Mouse (Mus musculus) c-Kit-positive CD71-positive TER-119-negative erythroid progenitor cells, embryonic 14.5 days (primary cell): ENCODE results near the gene Ffar4.
A peak's percentile ranks its signal among the peaks of the same experiment; 100 is the strongest.

ENCODE experiments used
- DNase-seq: peaks from one replicate; pipeline ENCODE4 v3.0.0-alpha.2; 2013; ENCODE audit warnings: low read depth

The Ffar4 gene

GRCm38 (mm10) chr19:38096858-38097758 is at the start of gene Ffar4:
Gene Ffar4 (plus strand): TSS chr19:38097071.
- no peak for DNase-seq

DNA sequence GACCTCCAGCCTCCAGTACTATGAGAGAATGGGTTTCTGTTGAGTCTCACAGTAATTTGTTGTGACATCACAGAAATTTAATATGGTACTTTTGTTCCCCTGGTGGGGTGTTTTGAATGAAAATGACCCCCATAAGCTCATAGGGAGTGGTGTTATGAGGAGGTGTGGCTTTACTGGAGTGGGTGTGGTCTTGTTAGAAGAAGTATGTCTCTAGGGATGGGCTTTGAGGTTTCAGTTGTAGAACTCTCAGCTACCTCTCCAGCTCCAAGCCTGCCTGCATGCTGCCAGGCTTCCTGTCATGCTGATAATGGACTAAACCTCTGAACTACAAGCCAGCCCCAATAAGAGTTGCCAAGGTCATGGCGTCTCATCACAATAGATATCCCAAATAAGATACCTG is 47.2 kb upstream of the Ffar4 start:
- no peak for DNase-seq

DNA sequence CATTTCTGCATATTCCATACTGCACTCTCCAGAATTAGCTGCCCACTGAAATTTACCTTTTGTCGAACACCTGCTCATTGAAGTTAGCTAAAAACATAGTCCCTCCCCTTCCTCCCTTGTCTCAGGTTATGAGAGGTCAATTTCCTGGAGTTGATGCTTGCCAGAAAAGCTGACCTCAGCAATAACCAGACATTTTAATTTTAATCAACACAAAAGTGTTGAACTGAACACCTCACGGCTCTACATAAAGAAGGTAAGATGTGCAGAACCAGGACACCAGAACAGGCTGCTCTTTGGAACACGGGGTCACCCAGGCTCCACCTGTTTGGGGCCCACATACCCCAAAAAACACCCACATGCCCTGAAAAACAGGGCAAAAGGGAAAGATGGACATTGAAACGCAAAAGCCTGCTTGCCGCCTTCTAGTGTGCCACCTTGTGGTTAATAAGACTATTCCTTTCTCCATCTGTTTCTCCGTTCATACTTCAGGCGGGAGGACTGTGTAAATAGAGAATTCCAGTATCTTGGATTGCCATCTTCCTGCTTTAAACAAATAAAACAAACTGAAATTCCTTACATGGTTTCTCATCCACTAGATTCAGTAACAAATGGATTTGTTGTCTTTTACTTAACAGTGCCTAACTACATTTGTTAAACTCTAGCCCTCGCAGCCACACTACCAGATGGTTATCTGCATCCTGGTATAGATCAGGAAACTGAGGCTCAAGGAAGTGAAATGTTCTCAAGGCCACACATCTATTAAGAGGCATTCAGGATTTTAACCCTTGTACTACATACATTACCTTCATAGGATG is 43.4 kb upstream of the Ffar4 start:
- DNase-seq = no peak

GRCm38 (mm10) chr19:38054149-38054719 is 42.6 kb upstream of the Ffar4 start:
- peak; percentile 56 for DNase-seq

DNA sequence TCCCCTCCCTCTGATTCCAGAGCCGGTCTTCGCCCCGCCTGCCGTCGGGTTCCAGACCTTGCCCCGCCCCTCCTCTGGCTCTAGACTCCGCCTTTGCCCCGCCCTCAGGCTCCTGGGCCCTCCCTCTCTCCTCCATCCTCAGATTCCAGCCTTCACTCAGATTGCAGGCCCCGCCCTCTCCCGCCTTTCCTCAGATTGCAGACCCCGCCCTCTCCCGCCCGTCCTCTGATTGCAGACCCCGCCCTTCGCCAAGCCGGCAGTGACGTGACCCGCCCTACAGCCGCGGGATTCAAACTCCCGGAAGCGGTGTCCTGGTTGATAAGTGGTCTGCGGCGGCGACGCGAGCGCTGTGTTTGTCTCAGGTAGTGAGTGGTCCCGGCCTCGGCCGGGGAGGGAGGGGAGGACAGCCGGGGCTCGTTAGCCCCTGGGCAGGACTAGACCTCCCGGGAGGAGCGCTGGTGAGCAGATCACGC is 42.1 kb upstream of the Ffar4 start, which contains the start of gene Cep55:
TSS of gene Cep55 (plus strand) at position 292 of the 473 bp plus-strand sequence.
- peak; percentile 71 for DNase-seq

DNA sequence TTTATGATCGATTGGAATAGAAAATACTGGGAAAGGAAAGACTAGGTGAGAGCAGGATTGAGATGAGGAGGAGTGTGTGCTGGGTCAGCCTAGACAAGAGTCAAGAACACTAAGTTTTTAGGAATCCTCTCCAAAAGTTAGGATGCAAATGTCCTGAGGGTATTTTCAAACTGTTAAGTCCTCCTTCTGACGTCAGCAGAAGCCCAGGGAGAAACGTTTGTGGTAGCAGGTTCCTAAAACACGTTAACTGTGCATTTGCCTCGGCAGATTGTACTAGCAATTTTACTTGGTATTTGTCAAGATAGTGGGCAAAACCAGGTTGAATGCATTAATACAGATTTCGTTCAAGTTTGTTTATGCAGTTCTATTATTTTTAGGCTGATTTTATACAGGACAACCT is 41.1 kb upstream of the Ffar4 start:
- no peak for DNase-seq

DNA sequence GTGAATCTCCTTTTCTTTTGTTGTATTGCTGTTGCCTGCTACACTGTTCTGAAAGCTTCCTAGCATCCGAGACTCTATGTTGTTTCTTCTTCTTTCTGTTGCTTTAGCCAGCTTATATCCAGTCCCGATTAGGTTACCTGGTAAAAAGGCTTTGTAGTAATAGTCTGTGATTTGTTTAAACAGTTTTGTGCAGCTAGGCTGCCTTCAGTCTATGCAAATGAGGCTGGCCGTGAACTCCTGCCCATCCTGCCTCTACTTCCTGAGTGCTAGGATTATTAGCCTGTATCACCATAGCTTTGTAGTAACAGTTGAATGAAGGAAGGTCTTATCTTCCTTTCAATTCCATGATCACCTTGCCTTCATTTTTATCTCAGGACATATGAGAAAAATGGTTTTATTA is 40.6 kb upstream of the Ffar4 start:
- DNase-seq = no peak

- no peak for DNase-seq
Measured at GRCm38 (mm10) chr19:38056931-38057330, 39.9 kb upstream of the Ffar4 start.

DNA sequence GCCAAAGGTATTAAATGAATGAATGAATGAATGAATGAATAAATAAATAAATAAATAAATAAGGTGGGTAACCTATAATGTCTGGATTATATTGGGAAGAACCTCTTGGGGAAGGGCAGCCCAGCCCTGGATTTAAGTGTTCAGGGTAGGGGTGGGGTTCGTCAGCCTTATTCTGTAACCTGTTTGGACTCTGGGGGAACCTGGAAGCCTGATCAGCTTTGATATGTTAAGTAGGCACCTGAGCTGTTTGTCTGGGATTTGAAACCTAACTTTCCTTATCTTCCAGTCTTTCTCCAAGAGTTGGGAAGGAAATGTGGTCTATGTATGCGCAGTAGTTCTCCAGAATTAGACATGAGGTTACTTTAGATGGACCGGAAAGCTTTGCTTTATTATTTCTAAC is 33.7 kb upstream of the Ffar4 start:
- DNase-seq = no peak

- no peak for DNase-seq
Measured at GRCm38 (mm10) chr19:38064051-38064450, 32.8 kb upstream of the Ffar4 start.

- no peak for DNase-seq
Measured at GRCm38 (mm10) chr19:38073226-38073625, 23.6 kb upstream of the Ffar4 start.

GRCm38 (mm10) chr19:38075051-38075450 is 21.8 kb upstream of the Ffar4 start:
- no peak for DNase-seq

- DNase-seq = no peak
Measured at GRCm38 (mm10) chr19:38076251-38076650, 20.6 kb upstream of the Ffar4 start.

GRCm38 (mm10) chr19:38077851-38078540 is 18.9 kb upstream of the Ffar4 start:
- DNase-seq = no peak

GRCm38 (mm10) chr19:38081361-38081760 is 15.5 kb upstream of the Ffar4 start:
- no peak for DNase-seq

DNA sequence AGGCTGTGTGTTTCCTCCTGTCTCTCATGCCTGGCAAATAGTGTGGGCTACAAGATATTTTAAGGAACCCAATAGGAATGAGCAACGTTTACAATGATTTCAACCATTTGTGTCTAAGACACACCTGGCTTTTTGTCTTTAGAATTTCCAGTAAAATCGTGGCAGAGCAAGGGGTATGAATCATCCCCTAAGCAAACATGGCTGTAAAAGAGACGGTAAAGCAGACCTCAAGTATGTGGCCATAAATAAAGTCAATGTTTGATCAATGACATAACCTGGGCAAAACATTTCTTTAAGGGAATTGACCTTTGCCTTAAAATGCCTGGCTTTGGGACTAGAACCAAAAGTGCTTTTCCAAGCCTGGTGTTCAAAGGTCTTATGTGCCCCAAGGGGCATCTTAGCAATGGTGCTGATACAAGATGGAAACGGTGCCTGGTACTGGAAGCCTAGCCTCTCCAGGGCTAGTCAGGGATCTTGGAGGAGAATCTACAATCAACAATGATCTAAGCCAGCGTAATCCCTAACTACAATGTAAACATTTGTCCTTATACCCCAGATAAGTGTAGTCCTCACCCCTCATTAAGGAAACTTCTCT is 13.8 kb upstream of the Ffar4 start:
- DNase-seq = no peak

DNA sequence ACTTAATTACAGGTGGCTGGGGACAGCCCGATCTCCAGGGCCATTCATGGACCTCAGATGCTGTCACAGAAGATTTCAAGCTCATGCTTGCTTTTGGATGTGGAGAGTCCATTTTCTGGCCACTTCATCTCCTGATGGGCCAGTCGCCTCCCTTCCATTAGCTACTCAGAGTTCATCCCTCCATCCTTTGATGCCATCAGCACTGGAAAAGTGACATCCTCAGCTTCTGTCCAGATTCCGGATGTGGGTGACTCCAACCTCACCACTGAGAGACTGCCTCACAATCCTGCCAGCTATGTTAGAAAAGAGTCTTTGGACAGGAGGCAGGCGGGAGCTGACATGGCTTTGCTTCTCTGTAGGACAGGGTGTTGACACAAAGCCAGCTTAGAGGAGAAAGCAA is 11.0 kb upstream of the Ffar4 start:
- no peak for DNase-seq

GRCm38 (mm10) chr19:38086948-38087551 is 9.8 kb upstream of the Ffar4 start:
- DNase-seq = no peak

- DNase-seq = no peak
Measured at GRCm38 (mm10) chr19:38089358-38089757, 7.5 kb upstream of the Ffar4 start.

GRCm38 (mm10) chr19:38091512-38091985 is 5.3 kb upstream of the Ffar4 start:
- DNase-seq = no peak

- no peak for DNase-seq
Measured at GRCm38 (mm10) chr19:38096231-38096630, 640 bp upstream of the Ffar4 start.
